28 mouse cellular contexts compared by ENCODE assay signal in the genomic region with DNA sequence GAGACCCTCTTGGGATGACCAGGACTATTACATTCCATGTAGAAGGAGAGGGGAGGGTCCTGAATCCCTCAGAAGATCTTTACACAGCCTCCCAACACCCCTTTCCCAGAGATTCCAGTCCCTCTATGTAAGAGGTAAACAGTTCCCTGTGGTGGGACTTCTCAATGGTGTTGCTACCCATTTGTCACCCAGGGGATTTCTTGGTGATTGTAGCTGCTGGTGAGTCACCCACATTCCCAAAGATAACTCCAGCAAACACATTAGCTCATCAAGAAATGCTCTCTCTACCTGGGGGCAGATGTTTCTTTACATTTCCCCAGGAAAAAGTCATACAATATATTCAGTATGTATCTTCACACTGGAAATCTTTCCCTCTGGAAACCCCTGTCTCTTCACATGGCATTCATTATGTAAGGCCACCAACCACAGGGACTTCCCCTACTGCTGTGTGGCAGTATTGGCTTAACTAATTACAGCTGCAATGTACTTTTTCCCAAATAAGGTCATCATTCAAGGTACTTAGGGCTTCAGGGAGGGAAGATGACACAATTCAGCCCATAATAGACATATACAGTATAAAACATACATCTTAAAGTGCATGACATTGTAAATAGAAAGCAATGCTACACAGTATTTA.
DNase-seq lines count a peak whose midpoint lies in the region; ATAC-seq and TF ChIP-seq lines count a peak whose summit lies in the region.
"Had no signal": no experiment of that assay in that cellular context is flagged by ENCODE, and none has a peak within 500 bp of the region (broad histone marks: within the 10 kb centered on the region; RNA-seq: fewer than 3 reads in every experiment).

No protein-coding gene starts in this region.

- H3K9ac ChIP-seq in midbrain, embryonic 11.5 days (ENCODE audit: low read length) = no peak overlapping the region
- no peak overlapping the region for H3K9ac ChIP-seq in midbrain, embryonic 15.5 days
- H3K9ac ChIP-seq in CH12.LX (ENCODE audit: insufficient read depth, low read depth) = no peak overlapping the region
- H3K9ac ChIP-seq: forebrain, embryonic 12.5 days; heart, embryonic 13.5 days; hindbrain, embryonic 14.5 days; liver, embryonic 12.5 days; liver, postnatal 0 days; midbrain, embryonic 12.5 days; stomach, embryonic 15.5 days had no signal

- ATAC-seq in midbrain, embryonic 11.5 days (ENCODE audit: low FRiP score) = no peak
- ATAC-seq in midbrain, embryonic 15.5 days (replicated peaks) = no peak
- ATAC-seq: intestine, postnatal 0 days; liver, embryonic 12.5 days; liver, postnatal 0 days had no signal

- no peak for TF ChIP-seq RAD21 in CH12.LX (IDR thresholded peaks at IDR 0.05; ENCODE audit: low read depth, low read length)

- no peaks in the 10 kb centered on the region for H3K36me3 ChIP-seq in midbrain, embryonic 11.5 days (ENCODE audit: control insufficient read depth, insufficient read depth, low read length)
- no peaks in the 10 kb centered on the region for H3K36me3 ChIP-seq in midbrain, embryonic 15.5 days (replicated peaks)
- no peaks in the 10 kb centered on the region for H3K36me3 ChIP-seq in CH12.LX (replicated peaks in 1 of 2; ENCODE audit: control insufficient read depth in 1 of 2, insufficient read depth in 1 of 2, low read length in 1 of 2)
- H3K36me3 ChIP-seq in embryonic facial prominence, embryonic 10.5 days (replicated peaks) = no peaks in the 10 kb centered on the region
- H3K36me3 ChIP-seq: forebrain, embryonic 12.5 days; G1E; heart, embryonic 13.5 days; liver, embryonic 12.5 days; midbrain, embryonic 12.5 days; stomach, embryonic 15.5 days had no signal

- no peaks in the 10 kb centered on the region for H3K27me3 ChIP-seq in midbrain, embryonic 11.5 days (ENCODE audit: control insufficient read depth, insufficient read depth, low read length)
- no peaks in the 10 kb centered on the region for H3K27me3 ChIP-seq in midbrain, embryonic 15.5 days (replicated peaks)
- no peaks in the 10 kb centered on the region for H3K27me3 ChIP-seq in CH12.LX (replicated peaks)
- no peaks in the 10 kb centered on the region for H3K27me3 ChIP-seq in embryonic facial prominence, embryonic 10.5 days (replicated peaks; ENCODE audit: low read depth, poor library complexity, severe bottlenecking)
- H3K27me3 ChIP-seq: heart, embryonic 13.5 days; liver, embryonic 12.5 days; midbrain, embryonic 12.5 days; stomach, embryonic 15.5 days had no signal

- TF ChIP-seq POLR2A in CH12.LX (IDR thresholded peaks at IDR 0.05; ENCODE audit: low read depth, low read length) = no peak

- DNase-seq in midbrain, embryonic 11.5 days (ENCODE audit: low spot score, missing footprints) = peak; percentile 80
- DNase-seq in CH12.LX (ENCODE audit: extremely low read depth) = peak; percentile 59
- DNase-seq in embryonic facial prominence, embryonic 10.5 days (ENCODE audit: low spot score) = peak; percentile 4
- DNase-seq in left cerebral cortex, adult 9 months (ENCODE audit: low spot score in 2 of 2) = no peak
- DNase-seq in urinary bladder, adult 18-20 months (ENCODE audit: low spot score in 2 of 2) = no peak
- DNase-seq in cerebellum, postnatal 36 days = no peak
- DNase-seq: adrenal gland, postnatal 25 days; B cell, adult 2 months; cerebellum, adult 11-12 months; cerebellum, postnatal 14 days; gastrocnemius, postnatal 14 days; heart, postnatal 10 days; kidney, adult 9 months; kidney, postnatal 10 days; liver, postnatal 0 days; lung, postnatal 36 days; right cerebral cortex, postnatal 25 days; thymus, postnatal 25 days had no signal

- no peak overlapping the region for H3K27ac ChIP-seq in midbrain, embryonic 11.5 days (ENCODE audit: low read depth, low read length)
- H3K27ac ChIP-seq in midbrain, embryonic 15.5 days = no peak overlapping the region
- H3K27ac ChIP-seq in CH12.LX (ENCODE audit: insufficient read depth, low read depth) = no peak overlapping the region
- H3K27ac ChIP-seq in embryonic facial prominence, embryonic 10.5 days (replicated peaks) = no peak overlapping the region
- H3K27ac ChIP-seq: forebrain, embryonic 12.5 days; heart, embryonic 13.5 days; hindbrain, embryonic 14.5 days; liver, embryonic 12.5 days; midbrain, embryonic 12.5 days; stomach, embryonic 15.5 days had no signal

- H3K4me1 ChIP-seq in midbrain, embryonic 11.5 days (ENCODE audit: control insufficient read depth, insufficient read depth, low read length) = peaks cover 18% of the 10 kb centered on the region
- H3K4me1 ChIP-seq in midbrain, embryonic 15.5 days = peaks cover 15% of the 10 kb centered on the region
- peaks cover 5 to 26% of the 10 kb centered on the region in 2 experiments; a peak in 3 of 4 replicates for H3K4me1 ChIP-seq in CH12.LX (ENCODE audit: control insufficient read depth in 1 of 2, insufficient read depth in 2 of 2)
- peaks cover 20% of the 10 kb centered on the region for H3K4me1 ChIP-seq in embryonic facial prominence, embryonic 10.5 days
- H3K4me1 ChIP-seq: liver, embryonic 12.5 days had no signal

- no peak overlapping the region for H3K4me3 ChIP-seq in midbrain, embryonic 11.5 days (ENCODE audit: low read depth, low read length)
- no peak overlapping the region for H3K4me3 ChIP-seq in midbrain, embryonic 15.5 days
- H3K4me3 ChIP-seq in CH12.LX (replicated peaks in 1 of 3; ENCODE audit: low read depth in 2 of 3, low read length in 2 of 3, poor library complexity in 1 of 3) = no peak overlapping the region
- H3K4me3 ChIP-seq in embryonic facial prominence, embryonic 10.5 days = no peak overlapping the region
- H3K4me3 ChIP-seq: erythroblast, embryonic 14.5 days; forebrain, embryonic 12.5 days; heart, embryonic 13.5 days; liver, embryonic 12.5 days; midbrain, embryonic 12.5 days; stomach, embryonic 15.5 days had no signal

- TF ChIP-seq CTCF in CH12.LX (conservative IDR thresholded peaks at IDR 0.05 in 1 of 2, IDR thresholded peaks at IDR 0.05 in 1 of 2; ENCODE audit: low read depth in 2 of 2, low read length in 2 of 2) = no peak

- no peaks in the 10 kb centered on the region; the same call in 1 of the 2 replicates for H3K9me3 ChIP-seq in midbrain, embryonic 11.5 days (ENCODE audit: control insufficient read depth, low read length)
- no peaks in the 10 kb centered on the region for H3K9me3 ChIP-seq in midbrain, embryonic 15.5 days
- peaks cover 7% of the 10 kb centered on the region for H3K9me3 ChIP-seq in CH12.LX (replicated peaks; ENCODE audit: low read length)
- no peaks in the 10 kb centered on the region for H3K9me3 ChIP-seq in embryonic facial prominence, embryonic 10.5 days
- H3K9me3 ChIP-seq: forebrain, embryonic 12.5 days; G1E; heart, embryonic 13.5 days; liver, embryonic 12.5 days; stomach, embryonic 15.5 days had no signal

- no peak overlapping the region for H3K4me2 ChIP-seq in midbrain, embryonic 11.5 days
- H3K4me2 ChIP-seq in midbrain, embryonic 15.5 days = no peak overlapping the region
- no peak overlapping the region for H3K4me2 ChIP-seq in CH12.LX (ENCODE audit: insufficient read depth, low read depth, poor library complexity, severe bottlenecking)
- H3K4me2 ChIP-seq: forebrain, embryonic 12.5 days; heart, embryonic 13.5 days; hindbrain, embryonic 14.5 days; liver, embryonic 12.5 days; midbrain, embryonic 12.5 days; stomach, embryonic 15.5 days had no signal

- in situ Hi-C loops in CH12.LX (cut with MboI; ENCODE audit: low pct_ligation_motif_present, low pct_unique_long_range_greater_than_20kb, low sequenced_read_pairs) = no loop called here

- dilution Hi-C loops in CH12.LX (cut with MboI; ENCODE audit: extremely low pct_ligation_motif_present, extremely low pct_unique_long_range_greater_than_20kb, low sequenced_read_pairs) = no loop called here

- TF ChIP-seq EP300 in CH12.LX (IDR thresholded peaks at IDR 0.05; ENCODE audit: low read length) = peak; percentile 44; the same call in 1 of the 2 replicates

- H3K79me2 ChIP-seq in CH12.LX (replicated peaks; ENCODE audit: control insufficient read depth, extremely low read depth, insufficient read depth, poor library complexity, severe bottlenecking) = no peaks in the 10 kb centered on the region

TF ChIP-seq in CH12.LX, 34 proteins besides CTCF, POLR2A, EP300 and RAD21:
- TF ChIP-seq ETS1 (conservative IDR thresholded peaks at IDR 0.05; ENCODE audit: low read depth, low read length) (peak; percentile 31; the same call in 1 of the 2 replicates), MAX (IDR thresholded peaks at IDR 0.05; ENCODE audit: low read length) (no peak), MEF2A (IDR thresholded peaks at IDR 0.05; ENCODE audit: borderline replicate concordance, low read depth, low read length) (0 out of 2 replicates have a peak, but pooled peaks have one; percentile 24), JUN (IDR thresholded peaks at IDR 0.05; ENCODE audit: insufficient read depth, low read depth, low read length) (0 out of 2 replicates have a peak, but pooled peaks have one; percentile 3)

Comparison
In these comparisons a context has a peak if more than half of its experiments do, and no peak if none do; other contexts are left out.
1. DNase-seq: peak in midbrain, embryonic 11.5 days (single experiment), CH12.LX (single experiment) and embryonic facial prominence, embryonic 10.5 days (single experiment); none in left cerebral cortex, adult 9 months (0 of 2), urinary bladder, adult 18-20 months (0 of 2) and cerebellum, postnatal 36 days (0 of 2).